Mouse (Mus musculus): ENCODE measurements around the gene BC035044.

The BC035044 gene

DNA sequence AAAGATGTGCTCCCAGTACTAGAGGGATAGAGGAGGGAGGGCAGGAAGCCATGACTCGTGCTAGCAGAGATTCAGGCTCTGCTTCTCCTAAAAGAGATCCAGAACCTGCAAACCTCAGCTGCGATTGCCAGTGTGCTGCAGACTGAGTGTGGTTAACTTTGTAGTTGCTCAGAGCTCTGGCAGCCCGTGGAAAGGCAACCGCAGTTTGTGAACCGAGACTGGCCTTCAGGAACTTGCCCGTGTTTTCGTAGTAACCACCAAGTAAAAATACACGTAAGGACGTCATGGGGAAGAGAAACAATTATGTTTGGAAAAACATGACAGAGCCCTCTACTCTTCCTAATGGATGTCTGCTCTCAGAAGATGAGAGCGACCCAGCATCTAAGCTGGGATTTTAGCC lies 57.9 kb downstream of the BC035044 start:
- 87% methylated on average over 10 of the region's 10 CpGs for WGBS

DNA sequence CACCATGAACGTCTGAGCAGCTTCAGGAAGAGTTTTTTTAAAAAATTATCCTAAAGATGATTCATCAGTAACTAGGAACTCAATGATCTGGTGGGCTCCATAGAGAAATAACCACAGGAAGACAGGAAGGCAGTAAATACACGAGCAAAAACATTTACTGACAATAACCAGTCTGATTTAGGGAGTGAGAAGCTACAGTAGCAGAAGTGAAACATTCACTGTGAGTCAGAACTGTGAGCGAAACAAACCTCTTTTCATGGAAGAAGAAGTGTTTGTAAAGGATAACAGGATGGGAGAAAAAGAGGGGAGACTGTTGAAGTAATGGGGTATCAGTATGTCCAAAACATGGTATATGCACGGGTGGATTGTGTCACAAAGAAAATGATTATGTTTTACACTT lies 61.1 kb downstream of the BC035044 start:
- 55% methylated on average over 4 of the region's 4 CpGs for WGBS

DNA sequence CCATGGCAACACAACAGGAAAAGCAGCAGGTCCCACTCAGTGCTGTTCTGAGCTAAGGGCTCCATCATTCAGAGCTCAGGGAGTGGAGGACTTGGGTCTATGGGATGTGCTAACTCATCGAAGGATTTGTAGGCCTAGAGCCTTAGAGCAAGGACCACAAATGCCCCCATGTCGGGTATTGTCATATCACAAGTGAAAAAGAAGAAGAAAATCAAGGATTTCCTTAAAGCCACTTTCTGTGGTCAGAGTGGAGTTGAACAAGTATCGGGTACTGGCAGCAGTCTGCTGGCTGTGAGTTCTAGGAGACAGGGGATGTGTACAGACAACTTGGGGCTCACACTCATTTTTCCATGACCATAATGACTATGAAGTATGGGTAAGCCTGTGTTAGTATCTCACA lies 64.1 kb downstream of the BC035044 start:
- 84% methylated on average over 3 of the region's 3 CpGs for WGBS

DNA sequence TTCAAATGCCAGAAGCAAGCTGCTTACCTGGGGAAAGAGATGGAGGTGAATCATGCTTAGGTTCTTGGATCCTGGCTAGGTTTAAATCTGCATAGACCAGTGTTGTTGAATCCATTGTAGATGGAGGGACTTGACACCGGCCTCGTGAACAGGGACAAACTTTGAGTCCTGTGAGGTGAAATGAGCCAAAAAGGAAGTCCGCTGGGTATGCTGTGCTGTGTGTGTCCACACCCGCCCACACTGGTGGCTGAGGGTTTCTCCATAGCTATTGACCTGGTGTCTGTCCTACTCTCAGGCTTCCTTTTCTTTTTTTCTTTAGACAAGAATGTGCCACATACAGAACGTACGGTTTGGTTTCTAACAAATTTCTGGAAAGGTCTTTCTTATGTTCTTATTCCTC lies 64.8 kb downstream of the BC035044 start, which contains the start of the genes Gm44511 and Klrb1b:
TSS of gene Gm44511 (minus strand) at position 184 of the 400 bp plus-strand sequence.
TSS of gene Klrb1b (minus strand) at position 200 of the 400 bp plus-strand sequence.
- WGBS: 89% methylated on average over 6 of the region's 6 CpGs

DNA sequence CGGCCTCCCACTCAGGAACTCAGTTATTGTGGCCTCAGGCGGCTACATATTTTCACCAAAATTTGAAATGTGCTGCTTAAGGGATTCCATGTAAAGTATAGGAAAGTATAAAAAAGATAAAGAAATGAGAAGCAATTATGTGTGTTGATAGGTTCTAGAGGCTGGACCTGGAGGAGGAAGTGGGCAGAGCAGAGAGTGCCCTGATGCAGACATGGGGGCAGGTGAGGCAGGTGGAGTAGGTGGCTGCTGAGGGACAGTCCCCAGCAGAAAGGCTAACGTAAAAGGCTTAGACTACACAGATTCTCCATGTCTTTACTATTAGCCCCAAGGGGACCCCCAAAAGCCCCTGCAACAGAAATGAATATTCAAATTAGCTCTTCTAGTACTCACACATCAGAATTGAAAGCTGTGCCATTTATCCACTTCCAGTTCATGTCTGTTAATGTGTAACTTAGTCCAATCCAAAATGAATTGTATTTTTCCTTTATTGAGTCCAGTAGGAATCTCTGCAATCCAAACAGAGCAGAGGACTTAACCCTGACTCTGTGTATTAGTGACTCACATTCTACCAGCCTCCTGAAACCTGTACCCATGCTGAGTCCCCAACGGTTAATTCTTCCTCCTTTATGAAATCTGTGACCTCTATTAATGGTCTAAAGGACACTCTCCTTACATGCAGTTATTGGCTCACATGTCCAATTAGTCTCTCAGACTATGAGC lies 72.7 kb downstream of the BC035044 start:
- WGBS: 67% methylated on average over 4 of the region's 4 CpGs

DNA sequence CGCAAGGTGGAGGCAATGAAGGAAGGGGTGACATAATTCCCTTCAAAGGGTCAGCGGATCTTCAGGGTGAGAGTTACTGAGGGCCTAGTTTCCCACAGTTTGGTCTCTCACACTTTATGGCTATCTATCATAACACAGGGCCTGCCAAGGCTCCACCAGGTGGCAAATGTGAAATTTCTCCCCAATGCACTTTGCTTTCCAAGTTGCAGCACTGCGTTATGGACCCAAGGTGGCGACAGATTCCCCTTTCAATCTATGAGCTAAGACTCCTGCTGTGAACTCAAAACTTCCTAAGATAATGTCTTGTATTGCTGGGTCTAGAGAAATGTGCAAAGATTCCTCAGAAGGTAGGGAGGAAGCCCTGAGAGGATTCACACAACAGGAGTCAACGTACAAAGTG lies 82.4 kb downstream of the BC035044 start:
- WGBS: 81% methylated on average over 5 of the region's 5 CpGs

DNA sequence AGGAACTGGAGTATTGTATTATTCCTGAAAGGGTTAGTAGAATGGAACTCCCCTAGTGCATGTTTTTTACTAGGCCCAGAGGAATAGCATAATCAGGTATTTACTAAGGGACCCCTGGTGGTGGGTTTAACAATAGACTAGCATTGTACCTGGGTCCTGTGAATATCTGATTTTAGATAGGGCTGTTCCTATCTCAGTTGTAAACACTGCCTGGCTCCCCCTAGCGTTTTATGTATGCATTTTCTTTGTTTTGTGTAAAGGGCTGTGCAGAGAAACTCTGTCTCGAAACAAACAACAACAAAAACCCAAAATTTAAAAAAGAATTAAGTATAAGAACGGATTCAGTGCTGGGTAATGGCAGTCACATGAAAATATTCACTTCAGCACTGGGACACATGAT lies 83.9 kb downstream of the BC035044 start:
- 72% methylated on average over 3 of the region's 3 CpGs for WGBS

DNA sequence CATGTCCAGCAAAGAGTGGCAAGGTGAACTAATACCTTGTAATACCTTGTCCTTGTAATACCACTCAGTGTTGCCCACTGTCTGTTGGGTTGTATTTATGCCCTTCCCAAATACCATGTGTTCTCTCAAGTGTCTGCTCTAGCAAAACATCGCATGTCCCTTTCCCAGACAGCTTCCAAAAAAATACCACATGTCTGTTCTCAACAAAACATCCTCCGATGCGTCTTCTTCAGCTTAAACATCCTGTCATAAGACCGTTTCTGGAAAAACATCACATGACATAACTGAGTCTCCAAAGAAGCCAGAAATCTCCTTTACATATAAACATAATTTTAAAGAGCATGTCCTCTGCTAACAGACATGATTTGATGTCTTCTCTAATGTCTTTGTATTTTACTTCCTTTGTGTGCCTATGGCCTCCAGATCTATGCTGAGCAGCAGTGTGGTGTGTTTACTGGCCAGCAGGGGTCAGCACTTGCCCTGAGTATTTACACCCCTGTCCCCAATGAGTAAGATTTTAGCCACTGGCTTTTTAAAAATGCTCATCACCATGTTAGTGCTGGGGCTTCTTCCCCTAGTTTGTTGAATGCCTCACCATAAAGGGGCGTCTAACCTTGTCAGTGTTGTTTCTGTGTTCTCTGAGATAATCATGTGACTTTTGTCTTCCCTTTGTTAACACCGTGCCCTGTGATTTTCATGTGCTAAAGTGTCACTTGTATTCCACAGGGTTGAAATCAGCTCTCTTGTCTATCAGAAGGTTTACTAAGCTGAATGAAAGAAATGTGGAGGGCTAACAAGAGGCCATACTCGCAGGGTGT lies 85.9 kb downstream of the BC035044 start:
- WGBS: 64% methylated on average over 7 of the region's 7 CpGs

DNA sequence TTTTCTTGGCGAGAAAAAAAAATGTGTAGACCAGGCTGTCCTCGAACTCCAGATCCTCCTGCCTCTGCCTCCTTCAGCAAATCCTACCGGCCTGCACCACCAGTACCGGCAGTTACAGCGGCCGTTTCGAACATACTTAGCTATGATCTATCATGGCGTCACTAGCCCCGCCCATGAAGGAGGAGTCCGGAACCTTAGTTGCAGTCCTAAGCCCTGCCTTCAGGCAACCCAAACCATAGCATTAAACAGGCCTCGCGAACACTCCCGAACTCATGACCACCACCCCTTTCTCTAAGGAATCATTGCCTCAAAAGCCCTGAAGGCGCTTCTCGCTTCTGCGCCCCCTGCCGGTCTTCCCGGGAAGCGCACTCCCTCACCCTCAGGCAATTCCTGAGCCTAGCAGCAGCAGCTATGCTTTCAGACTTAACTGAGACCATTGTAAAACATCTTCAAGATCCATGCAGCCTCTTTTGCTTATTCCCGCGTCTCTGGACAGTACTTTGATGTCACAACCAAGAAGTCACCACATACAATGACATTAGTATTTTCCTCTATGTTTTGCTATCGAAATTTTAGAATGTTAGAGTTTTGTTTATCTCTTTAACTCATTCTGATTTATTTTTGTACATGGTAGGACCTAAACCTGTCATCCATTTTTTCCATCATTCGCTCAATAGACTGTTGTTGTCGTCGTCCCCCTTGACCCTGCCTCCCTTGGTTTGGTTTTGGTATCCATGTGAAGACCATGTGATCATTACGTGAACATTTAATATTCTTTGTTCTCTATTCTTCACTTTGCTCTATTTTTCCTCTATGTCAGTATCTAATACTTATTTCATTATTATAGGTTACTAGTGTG lies 87.7 kb downstream of the BC035044 start:
- WGBS: 4% methylated on average over 26 of the region's 26 CpGs

DNA sequence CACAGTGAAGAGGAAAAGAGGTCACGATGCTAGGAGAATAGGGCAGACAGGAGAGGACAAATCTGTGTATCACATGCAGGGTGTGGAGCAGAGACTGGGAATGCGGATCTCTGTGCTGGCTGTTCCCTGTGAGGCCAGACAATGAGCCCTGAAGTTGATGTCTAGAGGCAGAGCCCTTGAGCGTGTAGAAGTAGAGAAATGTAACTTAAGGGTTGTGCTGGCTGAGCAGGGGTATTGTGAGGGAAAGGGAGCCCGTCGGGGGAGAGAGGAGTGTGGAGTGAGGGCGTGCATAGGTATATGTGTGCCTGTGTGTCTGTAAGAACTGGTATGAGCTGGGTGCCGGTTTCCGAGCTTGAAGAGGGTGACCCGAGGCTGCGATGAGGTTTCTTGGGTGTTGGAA lies 88.4 kb downstream of the BC035044 start:
- WGBS: 8% methylated on average over 10 of the region's 10 CpGs

DNA sequence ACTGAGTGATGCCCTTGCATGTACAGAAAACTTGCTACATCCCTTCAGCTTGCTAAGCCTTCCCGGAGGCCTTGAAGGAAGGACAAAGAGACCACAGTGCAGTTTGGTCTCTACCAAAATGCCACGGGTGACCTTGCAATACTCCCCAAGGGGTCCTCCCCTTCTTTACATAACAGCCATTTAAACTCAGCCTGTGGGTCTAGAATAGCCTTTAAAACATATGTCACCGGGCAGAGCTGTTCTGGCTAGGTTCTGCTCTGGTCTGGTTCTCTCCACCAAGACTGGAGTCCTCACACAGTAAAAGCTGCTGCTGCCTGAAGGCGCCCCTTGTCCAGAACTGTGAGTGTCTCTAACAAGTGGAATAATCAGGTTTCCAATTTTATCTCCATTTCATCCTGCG lies 90.2 kb downstream of the BC035044 start:
- 58% methylated on average over 5 of the region's 5 CpGs for WGBS

DNA sequence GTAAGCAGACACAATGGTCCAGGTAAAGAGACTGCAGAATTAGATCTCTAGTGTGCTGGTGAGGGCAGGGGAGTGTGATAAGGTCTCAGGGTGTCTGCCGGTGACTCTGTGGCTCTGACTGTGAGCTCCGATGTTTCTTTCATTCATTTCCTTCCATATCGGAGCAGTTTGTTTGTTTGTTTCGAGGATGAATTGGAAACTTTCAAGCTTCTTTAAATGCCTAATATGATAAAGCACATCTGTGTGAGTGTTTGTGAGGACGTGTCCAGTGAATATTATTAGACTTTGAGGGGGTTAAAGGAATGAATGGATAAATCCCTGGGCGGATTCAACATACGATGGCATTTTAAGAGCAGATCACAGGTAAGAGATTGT lies 91.0 kb downstream of the BC035044 start:
- WGBS: 13% methylated on average over 7 of the region's 7 CpGs

DNA sequence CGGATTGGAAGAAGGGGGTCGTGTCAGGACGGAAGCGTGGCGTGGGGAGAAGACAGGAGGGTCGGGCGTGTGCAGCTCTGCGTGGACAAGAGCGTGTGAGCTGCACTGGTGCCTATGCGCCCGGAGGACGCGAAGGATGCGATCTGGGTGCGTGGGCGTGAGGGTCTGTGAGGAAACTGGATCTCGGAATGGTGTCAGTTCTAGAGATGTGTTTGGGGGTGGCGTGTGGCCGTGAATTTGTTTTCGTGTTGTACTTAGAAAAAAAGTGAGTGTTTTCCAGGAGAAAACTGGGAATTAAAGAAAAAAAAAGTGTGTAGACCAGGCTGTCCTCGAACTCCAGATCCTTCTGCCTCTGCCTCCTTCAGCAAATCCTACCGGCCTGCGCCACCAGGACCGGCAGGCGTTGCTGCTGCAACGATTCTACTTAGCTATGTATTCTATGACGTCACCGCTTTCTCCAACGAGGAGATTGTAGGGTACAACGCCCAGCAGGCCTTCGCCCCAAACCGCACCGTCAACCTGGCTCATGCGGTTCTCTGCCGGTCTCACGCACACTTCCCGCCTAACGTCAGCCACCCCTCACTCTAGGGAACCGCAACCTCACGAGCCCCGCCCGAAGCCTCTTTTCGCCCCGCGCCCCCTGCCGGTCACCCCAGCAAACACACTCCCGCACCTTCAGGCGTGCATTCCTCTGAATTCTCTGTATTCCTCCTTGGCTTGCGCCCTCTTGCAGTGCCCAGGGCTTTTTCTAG lies 91.6 kb downstream of the BC035044 start:
- WGBS: under 1% methylated on average over 49 of the region's 49 CpGs
